9 mouse cellular contexts compared by ENCODE assay signal in the genomic region with DNA sequence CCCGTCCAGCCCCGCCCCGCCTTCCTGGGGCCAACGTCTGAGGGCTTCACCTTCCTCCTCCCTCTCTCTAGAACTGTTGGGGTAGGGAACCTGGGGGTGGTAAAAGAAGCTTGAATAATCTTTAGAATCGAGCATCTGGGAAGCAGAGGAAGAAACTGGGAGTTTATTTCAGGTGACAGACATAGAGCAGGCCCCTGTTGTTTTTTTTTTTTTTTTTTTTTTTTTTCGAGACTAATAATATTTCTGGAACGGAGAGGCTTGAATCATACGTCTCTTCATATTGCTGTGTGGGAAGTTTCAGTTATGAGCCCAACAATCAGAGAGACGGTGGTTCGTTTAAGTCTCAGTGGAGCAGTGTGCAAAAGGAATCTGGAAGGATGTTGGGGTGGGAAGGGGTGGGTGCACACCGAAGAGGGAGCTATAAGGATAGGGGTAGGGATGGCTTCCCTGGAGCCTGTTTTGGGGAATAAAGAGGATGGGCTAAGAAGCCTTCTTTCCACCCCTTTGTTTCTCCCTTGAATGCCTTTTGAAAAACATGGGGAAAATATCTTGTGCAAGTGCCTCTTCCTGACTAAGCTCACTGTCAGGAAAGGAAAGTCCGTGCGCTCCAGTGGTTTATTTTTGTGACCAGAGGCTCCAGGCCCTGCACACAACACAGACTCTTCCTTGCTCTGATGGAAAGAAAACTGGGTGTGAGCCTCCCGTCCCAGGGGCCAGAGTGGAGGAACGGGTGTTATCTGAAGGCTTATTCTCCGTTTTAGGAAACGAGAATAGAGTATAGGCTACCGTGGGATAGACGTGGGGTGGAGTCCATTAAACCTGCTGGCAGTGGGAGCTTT. TPM values are rescaled to one million over a fixed set of nuclear protein-coding genes. Genes with fewer than 3 reads are reported as not detected.
DNase-seq lines count a peak whose midpoint lies in the region; ATAC-seq and TF ChIP-seq lines count a peak whose summit lies in the region.
"Had no signal": no experiment of that assay in that cellular context is flagged by ENCODE, and none has a peak within 500 bp of the region (broad histone marks: within the 10 kb centered on the region; RNA-seq: fewer than 3 reads in every experiment).

No protein-coding gene starts in this region.

- no peaks in the 10 kb centered on the region for H3K9me3 ChIP-seq in embryonic facial prominence, embryonic 11.5 days (replicated peaks; ENCODE audit: control insufficient read depth, low read length)

- H3K36me3 ChIP-seq in embryonic facial prominence, embryonic 11.5 days (replicated peaks; ENCODE audit: control insufficient read depth, insufficient read depth, low read depth, low read length) = no peaks in the 10 kb centered on the region

- peak overlapping the region; percentile 47 for H3K4me3 ChIP-seq in gastrocnemius, adult 2 months
- H3K4me3 ChIP-seq in embryonic facial prominence, embryonic 11.5 days (ENCODE audit: low read depth, low read length) = no peak overlapping the region

- no peak for ATAC-seq in embryonic facial prominence, embryonic 11.5 days (replicated peaks; ENCODE audit: insufficient number of reproducible peaks, low FRiP score, low TSS enrichment, low read depth)
- ATAC-seq in megakaryocyte progenitor cell, adult 5-6 weeks (replicated peaks; ENCODE audit: poor library complexity) = peak; percentile 13

- DNase-seq in gastrocnemius, adult 2 months = no peak
- no peak for DNase-seq in gastrocnemius, postnatal 36 days
- no peak for DNase-seq in embryonic facial prominence, embryonic 11.5 days (ENCODE audit: low spot score)
- DNase-seq in heart, postnatal 36 days = peak; percentile 36 to 58
- no peak for DNase-seq in cerebellum, adult 9-10 months
- no peak for DNase-seq in c-Kit-positive CD71-positive TER-119-positive erythroid progenitor cells, embryonic 14.5 days (ENCODE audit: low spot score)
- no peak for DNase-seq in testis, postnatal 10 days (ENCODE audit: low spot score)
- DNase-seq: cerebellum, adult 11 months had no signal

- peak overlapping the region; percentile 26; the same call in 1 of the 2 replicates for H3K4me2 ChIP-seq in embryonic facial prominence, embryonic 11.5 days (ENCODE audit: low read depth, low read length)

- 0 out of 2 replicates have a peak overlapping the region, but pooled peaks have one; percentile 26 for H3K9ac ChIP-seq in embryonic facial prominence, embryonic 11.5 days (replicated peaks; ENCODE audit: low read length)

- intact Hi-C loops in gastrocnemius, adult 2 months (cut with DNase I) = no loop called here
- intact Hi-C loops in gastrocnemius, postnatal 36 days (cut with DNase I) = no loop called here
- intact Hi-C loops in heart, postnatal 36 days (cut with DNase I) = loop anchor here (2.0 kb wide), 2 partner anchors 31 to 145 kb away; a partner anchor contains a TSS

- H3K4me1 ChIP-seq in embryonic facial prominence, embryonic 11.5 days (ENCODE audit: control insufficient read depth, insufficient read depth, low read length) = no peaks in the 10 kb centered on the region; the same call in 1 of the 2 replicates

- no peak for TF ChIP-seq CTCF in gastrocnemius, adult 2 months (IDR thresholded peaks at IDR 0.05)

- no peaks in the 10 kb centered on the region for H3K27me3 ChIP-seq in embryonic facial prominence, embryonic 11.5 days (ENCODE audit: control insufficient read depth, insufficient read depth, low read length)

- peak overlapping the region; percentile 86 for H3K27ac ChIP-seq in gastrocnemius, adult 2 months
- H3K27ac ChIP-seq in embryonic facial prominence, embryonic 11.5 days (replicated peaks; ENCODE audit: low read depth, low read length) = no peak overlapping the region

- 29% methylated on average over 19 of the region's 19 CpGs for WGBS in embryonic facial prominence, embryonic 11.5 days

RNA-seq across cellular contexts. Expression of a gene that starts 14.4 kb away (rescaled TPM):
- total RNA-seq in gastrocnemius, adult 2 months (2021) = under 1 TPM; 0.33 to 0.45 TPM
- under 1 TPM; 0.20 to 0.57 TPM for total RNA-seq in gastrocnemius, postnatal 36 days (2021)
- 8.0 and 9.7 TPM in 2 replicates for polyA plus RNA-seq in embryonic facial prominence, embryonic 11.5 days (2014; fragmentation: Nextera tagmentation; extraction: Ambion mirVana)
- total RNA-seq in heart, postnatal 36 days (2021) = 1 to 10 TPM; 7.3 to 8.4 TPM
- total RNA-seq in megakaryocyte progenitor cell, adult 5-6 weeks (2015) = 27.4 and 29.2 TPM in 2 replicates
- total RNA-seq in megakaryocyte progenitor cell, adult 5-6 weeks (2017) = 12.2 and 18.6 TPM in 2 replicates

RNA-seq across cellular contexts. Expression of a gene that starts 31.5 kb away (rescaled TPM):
- total RNA-seq in gastrocnemius, adult 2 months (2021) = 1 to 10 TPM; 6.4 to 7.4 TPM
- 1 to 10 TPM; 5.4 to 9.0 TPM for total RNA-seq in gastrocnemius, postnatal 36 days (2021)
- polyA plus RNA-seq in embryonic facial prominence, embryonic 11.5 days (2014; fragmentation: Nextera tagmentation; extraction: Ambion mirVana) = 11.0 and 11.1 TPM in 2 replicates
- 10 to 100 TPM; 25.4 to 35.8 TPM for total RNA-seq in heart, postnatal 36 days (2021)
- total RNA-seq in megakaryocyte progenitor cell, adult 5-6 weeks (2015) = 1.3 and 3.2 TPM in 2 replicates
- 1.7 and 2.0 TPM in 2 replicates for total RNA-seq in megakaryocyte progenitor cell, adult 5-6 weeks (2017)

Comparison
In these comparisons a context has a peak if more than half of its experiments do, and no peak if none do; other contexts are left out.
1. DNase-seq: peak in heart, postnatal 36 days (2 of 2); none in gastrocnemius, adult 2 months (single experiment), gastrocnemius, postnatal 36 days (0 of 2), embryonic facial prominence, embryonic 11.5 days (single experiment), cerebellum, adult 9-10 months (single experiment), c-Kit-positive CD71-positive TER-119-positive erythroid progenitor cells, embryonic 14.5 days (single experiment) and testis, postnatal 10 days (single experiment).
2. RNA of a gene that starts 14.4 kb away (total RNA-seq): 12.2 to 29.2 TPM in megakaryocyte progenitor cell, adult 5-6 weeks and 7.3 to 8.4 TPM in heart, postnatal 36 days; 0.20 to 0.57 TPM in gastrocnemius, postnatal 36 days and 0.33 to 0.45 TPM in gastrocnemius, adult 2 months; every median in the first group is over 4 times any median in the second.